In the genomic region with DNA sequence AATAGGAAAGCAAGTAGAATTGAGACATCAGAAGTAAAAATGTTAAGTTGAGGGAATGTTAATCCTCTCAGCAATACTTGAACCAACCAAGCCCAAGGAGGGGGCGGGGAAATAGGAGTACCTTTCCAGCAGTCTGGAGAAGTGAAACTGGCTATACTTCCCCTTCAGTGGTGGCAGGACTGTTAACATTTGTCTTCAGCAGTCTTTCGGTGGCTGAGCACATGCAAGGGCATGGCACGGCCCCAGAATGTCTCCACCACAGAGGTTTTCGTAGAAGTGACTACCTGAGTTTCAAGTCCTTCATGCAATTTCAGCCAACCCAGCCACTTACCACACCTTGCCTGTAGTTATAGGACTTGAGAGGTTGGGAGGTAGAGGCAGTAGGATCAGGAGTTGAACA, we compare ENCODE assay signal across 16 mouse cellular contexts. TPM values are rescaled to one million over a fixed set of nuclear protein-coding genes. Genes with fewer than 3 reads are reported as not detected.
DNase-seq lines count a peak whose midpoint lies in the region; ATAC-seq and TF ChIP-seq lines count a peak whose summit lies in the region.
"Had no signal": no experiment of that assay in that cellular context is flagged by ENCODE, and none has a peak within 500 bp of the region (broad histone marks: within the 10 kb centered on the region; RNA-seq: fewer than 3 reads in every experiment).

No protein-coding gene starts in this region.

- no peaks in the 10 kb centered on the region for H3K79me2 ChIP-seq in CH12.LX (replicated peaks; ENCODE audit: control insufficient read depth, extremely low read depth, insufficient read depth, poor library complexity, severe bottlenecking)

- no peak overlapping the region for H3K4me3 ChIP-seq in heart, embryonic 11.5 days (ENCODE audit: low read depth, low read length)
- H3K4me3 ChIP-seq in CH12.LX (replicated peaks in 1 of 3; ENCODE audit: low read depth in 2 of 3, low read length in 2 of 3, poor library complexity in 1 of 3) = no peak overlapping the region
- no peak overlapping the region for H3K4me3 ChIP-seq in lung, embryonic 14.5 days (ENCODE audit: low read depth, low read length)
- no peak overlapping the region for H3K4me3 ChIP-seq in midbrain, embryonic 13.5 days (replicated peaks)

- no peaks in the 10 kb centered on the region for H3K27me3 ChIP-seq in heart, embryonic 11.5 days (ENCODE audit: control insufficient read depth, insufficient read depth, low read length)
- H3K27me3 ChIP-seq in CH12.LX (replicated peaks) = no peaks in the 10 kb centered on the region
- H3K27me3 ChIP-seq in lung, embryonic 14.5 days (ENCODE audit: insufficient read depth, low read length) = no peaks in the 10 kb centered on the region
- H3K27me3 ChIP-seq in midbrain, embryonic 13.5 days = no peaks in the 10 kb centered on the region

- TF ChIP-seq CTCF in CH12.LX (conservative IDR thresholded peaks at IDR 0.05 in 1 of 2, IDR thresholded peaks at IDR 0.05 in 1 of 2; ENCODE audit: low read depth in 2 of 2, low read length in 2 of 2) = no peak
- no peak for TF ChIP-seq CTCF in lung, embryonic 14.5 days (IDR thresholded peaks at IDR 0.05; ENCODE audit: low read depth)

- H3K4me1 ChIP-seq in heart, embryonic 11.5 days (ENCODE audit: control insufficient read depth, insufficient read depth, low read length) = no peaks in the 10 kb centered on the region
- H3K4me1 ChIP-seq in CH12.LX (ENCODE audit: control insufficient read depth in 1 of 2, insufficient read depth in 2 of 2) = peaks cover 12 to 33% of the 10 kb centered on the region in 2 experiments; a peak in 3 of 4 replicates
- H3K4me1 ChIP-seq in lung, embryonic 14.5 days (ENCODE audit: insufficient read depth) = no peaks in the 10 kb centered on the region; the same call in 1 of the 2 replicates
- no peaks in the 10 kb centered on the region for H3K4me1 ChIP-seq in midbrain, embryonic 13.5 days (replicated peaks)

- TF ChIP-seq POLR2A in CH12.LX (IDR thresholded peaks at IDR 0.05; ENCODE audit: low read depth, low read length) = no peak

- no peak overlapping the region for H3K4me2 ChIP-seq in heart, embryonic 11.5 days
- H3K4me2 ChIP-seq in CH12.LX (ENCODE audit: insufficient read depth, low read depth, poor library complexity, severe bottlenecking) = peak overlapping the region; percentile 99
- no peak overlapping the region for H3K4me2 ChIP-seq in lung, embryonic 14.5 days
- no peak overlapping the region for H3K4me2 ChIP-seq in midbrain, embryonic 13.5 days (replicated peaks)

- DNase-seq in heart, adult 8-10 months (ENCODE audit: low spot score) = peak; percentile 26
- peak; percentile 84 for DNase-seq in CH12.LX (ENCODE audit: extremely low read depth)
- peak; percentile 30 for DNase-seq in lung, embryonic 14.5 days
- DNase-seq in ovary, postnatal 10 days (ENCODE audit: low spot score) = no peak
- DNase-seq: cerebellum, adult 18-20 months; forebrain, postnatal 0 days; gastrocnemius, postnatal 36 days; kidney, postnatal 14 days had no signal

- dilution Hi-C loops in CH12.LX (cut with MboI; ENCODE audit: extremely low pct_ligation_motif_present, extremely low pct_unique_long_range_greater_than_20kb, low sequenced_read_pairs) = no loop called here

- 88% methylated on average over 4 of the region's 4 CpGs for WGBS in heart, embryonic 11.5 days (ENCODE audit: insufficient replicate concordance)
- 68% methylated on average over 4 of the region's 4 CpGs for WGBS in lung, embryonic 14.5 days
- 89% methylated on average over 4 of the region's 4 CpGs for WGBS in midbrain, embryonic 13.5 days

- H3K9me3 ChIP-seq in heart, embryonic 11.5 days (replicated peaks; ENCODE audit: control insufficient read depth, low read length) = no peaks in the 10 kb centered on the region
- peaks cover 2% of the 10 kb centered on the region for H3K9me3 ChIP-seq in CH12.LX (replicated peaks; ENCODE audit: low read length)
- no peaks in the 10 kb centered on the region for H3K9me3 ChIP-seq in lung, embryonic 14.5 days (ENCODE audit: low read depth, low read length)
- H3K9me3 ChIP-seq in midbrain, embryonic 13.5 days = no peaks in the 10 kb centered on the region

- no peak overlapping the region for H3K27ac ChIP-seq in heart, embryonic 11.5 days (ENCODE audit: low read depth, low read length)
- H3K27ac ChIP-seq in CH12.LX (ENCODE audit: insufficient read depth, low read depth) = no peak overlapping the region
- H3K27ac ChIP-seq in lung, embryonic 14.5 days (ENCODE audit: low read depth) = no peak overlapping the region
- no peak overlapping the region for H3K27ac ChIP-seq in midbrain, embryonic 13.5 days

- TF ChIP-seq RAD21 in CH12.LX (IDR thresholded peaks at IDR 0.05; ENCODE audit: low read depth, low read length) = no peak; the same call in 1 of the 2 replicates

- no peak for ATAC-seq in heart, embryonic 11.5 days (replicated peaks; ENCODE audit: insufficient number of reproducible peaks, low FRiP score, low TSS enrichment)
- ATAC-seq in lung, embryonic 14.5 days (ENCODE audit: insufficient read depth) = no peak
- peak; percentile 91 for ATAC-seq in neutrophil, adult 5-6 weeks (ENCODE audit: extremely low read depth, insufficient number of reproducible peaks, low FRiP score, poor library complexity, severe bottlenecking)
- ATAC-seq in inflammation-experienced regulatory T-cells, adult 6 months = no peak
- ATAC-seq in midbrain, embryonic 13.5 days = no peak
- ATAC-seq: forebrain, postnatal 0 days; hindbrain, embryonic 16.5 days had no signal

- H3K9ac ChIP-seq in heart, embryonic 11.5 days (ENCODE audit: low read depth, low read length) = no peak overlapping the region
- H3K9ac ChIP-seq in CH12.LX (ENCODE audit: insufficient read depth, low read depth) = 0 out of 2 replicates have a peak overlapping the region, but pooled peaks have one; percentile 39
- no peak overlapping the region for H3K9ac ChIP-seq in lung, embryonic 14.5 days
- H3K9ac ChIP-seq in midbrain, embryonic 13.5 days (replicated peaks) = no peak overlapping the region
- H3K9ac ChIP-seq: forebrain, postnatal 0 days had no signal

- TF ChIP-seq EP300 in CH12.LX (IDR thresholded peaks at IDR 0.05; ENCODE audit: low read length) = peak; percentile 96

- in situ Hi-C loops in CH12.LX (cut with MboI; ENCODE audit: low pct_ligation_motif_present, low pct_unique_long_range_greater_than_20kb, low sequenced_read_pairs) = loop anchor here (25.0 kb wide), 1 partner anchor 439 kb away; no protein-coding TSS in a partner anchor

- H3K36me3 ChIP-seq in heart, embryonic 11.5 days (ENCODE audit: control insufficient read depth, insufficient read depth, low read length) = no peaks in the 10 kb centered on the region
- H3K36me3 ChIP-seq in CH12.LX (replicated peaks in 1 of 2; ENCODE audit: control insufficient read depth in 1 of 2, insufficient read depth in 1 of 2, low read length in 1 of 2) = no peaks in the 10 kb centered on the region
- no peaks in the 10 kb centered on the region for H3K36me3 ChIP-seq in lung, embryonic 14.5 days (ENCODE audit: insufficient read depth)
- no peaks in the 10 kb centered on the region for H3K36me3 ChIP-seq in midbrain, embryonic 13.5 days

TF ChIP-seq in CH12.LX, 34 proteins besides CTCF, POLR2A, EP300 and RAD21:
- TF ChIP-seq POLR2AphosphoS2 (IDR thresholded peaks at IDR 0.05; ENCODE audit: low read depth, low read length) (no peak), ETS1 (conservative IDR thresholded peaks at IDR 0.05; ENCODE audit: low read depth, low read length) (0 out of 2 replicates have a peak, but pooled peaks have one; percentile 16), CHD2 (IDR thresholded peaks at IDR 0.05; ENCODE audit: low read length) (peak; percentile 49; the same call in 1 of the 2 replicates), E2F4 (IDR thresholded peaks at IDR 0.05; ENCODE audit: insufficient replicate concordance, low read depth, low read length) (no peak), ZC3H11A (IDR thresholded peaks at IDR 0.05; ENCODE audit: low read depth, low read length) (no peak), MYC (IDR thresholded peaks at IDR 0.05; ENCODE audit: low read depth, low read length) (peak; percentile 92), USF1 (IDR thresholded peaks at IDR 0.05; ENCODE audit: low read depth, low read length) (no peak), MAX (IDR thresholded peaks at IDR 0.05; ENCODE audit: low read length) (peak; percentile 85), TCF12 (IDR thresholded peaks at IDR 0.05; ENCODE audit: low read depth, low read length) (peak; percentile 47; the same call in 1 of the 2 replicates), IRF4 (IDR thresholded peaks at IDR 0.05; ENCODE audit: low read depth, low read length) (peak; percentile 93), MEF2A (IDR thresholded peaks at IDR 0.05; ENCODE audit: borderline replicate concordance, low read depth, low read length) (no peak), NRF1 (IDR thresholded peaks at IDR 0.05; ENCODE audit: low read depth, low read length) (no peak), BHLHE40 (IDR thresholded peaks at IDR 0.05; ENCODE audit: low read depth, low read length) (peak; percentile 89), TBP (conservative IDR thresholded peaks at IDR 0.05; ENCODE audit: low read depth, low read length) (0 out of 2 replicates have a peak, but pooled peaks have one; percentile 22), KAT2A (IDR thresholded peaks at IDR 0.05; ENCODE audit: insufficient replicate concordance, low read length) (no peak)

RNA-seq across cellular contexts. Expression of gene Ankub1, which starts 19.0 kb away (rescaled TPM):
- total RNA-seq in heart, adult 8-10 months (2022) = not detected
- polyA plus RNA-seq in heart, embryonic 11.5 days (2014; fragmentation: Nextera tagmentation; extraction: Ambion mirVana) = 0.09 TPM in 1 of 2 replicates, not detected in the other
- total RNA-seq in CH12.LX (2012; rRNA removed) (not detected in 2 replicates), CH12.LX (2014; rRNA removed) (0.28 TPM in 1 of 2 replicates, not detected in the other)
- polyA plus RNA-seq in CH12.LX (2012; ENCODE audit: insufficient read length, low read depth) = 0.14 and 0.20 TPM in 2 replicates
- not detected in 2 replicates for polyA plus RNA-seq in lung, embryonic 14.5 days (2014; fragmentation: Nextera tagmentation; extraction: Ambion mirVana)
- 0.23 TPM in 1 of 2 replicates, not detected in the other for total RNA-seq in neutrophil, adult 5-6 weeks (2017)
- polyA plus RNA-seq in inflammation-experienced regulatory T-cells, adult 6 months (2017; shearing (Covaris generic)) = under 1 TPM in 1 of 3 experiments, not detected in 2; 0.35 TPM
- 0.22 and 0.23 TPM in 2 replicates for polyA plus RNA-seq in midbrain, embryonic 13.5 days (2015; fragmentation: Nextera tagmentation; extraction: Ambion mirVana)
- total RNA-seq: adrenal gland, adult 18-20 months; gastrocnemius, postnatal 36 days had no signal
- polyA plus RNA-seq: C2C12; liver, embryonic 16.5 days had no signal

RNA-seq across cellular contexts. Expression of gene Commd2, which starts 22.1 kb away (rescaled TPM):
- total RNA-seq in heart, adult 8-10 months (2022) = 10 to 100 TPM; 12.3 to 16.1 (median 12.9) TPM
- polyA plus RNA-seq in heart, embryonic 11.5 days (2014; fragmentation: Nextera tagmentation; extraction: Ambion mirVana) = 53.7 and 57.4 TPM in 2 replicates
- 35.3 and 44.4 TPM in 2 replicates for total RNA-seq in CH12.LX (2012; rRNA removed)
- total RNA-seq in CH12.LX (2014; rRNA removed) = 65.3 and 69.1 TPM in 2 replicates
- 53.2 and 63.5 TPM in 2 replicates for polyA plus RNA-seq in CH12.LX (2012; ENCODE audit: insufficient read length, low read depth)
- 102 and 106 TPM in 2 replicates for polyA plus RNA-seq in lung, embryonic 14.5 days (2014; fragmentation: Nextera tagmentation; extraction: Ambion mirVana)
- total RNA-seq in neutrophil, adult 5-6 weeks (2017) = 23.8 and 24.2 TPM in 2 replicates
- polyA plus RNA-seq in inflammation-experienced regulatory T-cells, adult 6 months (2017; shearing (Covaris generic)) = 10 to 100 TPM; 68.5 to 75.1 (median 69.8) TPM
- polyA plus RNA-seq in midbrain, embryonic 13.5 days (2015; fragmentation: Nextera tagmentation; extraction: Ambion mirVana) = 73.9 and 77.7 TPM in 2 replicates
